Mouse (Mus musculus): ENCODE measurements around the gene Lonp1.
"Not testable (repeated sequence)": the region's sequence is repeated elsewhere in the genome, so short reads cannot be mapped to it uniquely, and the experiment has no call there.

The Lonp1 gene

GRCm38 (mm10) chr17:56626260-56626659 is 427 bp downstream of the Lonp1 start:
- DNase-seq (ENCODE audit: low spot score in 2 of 2) = no peak

DNA sequence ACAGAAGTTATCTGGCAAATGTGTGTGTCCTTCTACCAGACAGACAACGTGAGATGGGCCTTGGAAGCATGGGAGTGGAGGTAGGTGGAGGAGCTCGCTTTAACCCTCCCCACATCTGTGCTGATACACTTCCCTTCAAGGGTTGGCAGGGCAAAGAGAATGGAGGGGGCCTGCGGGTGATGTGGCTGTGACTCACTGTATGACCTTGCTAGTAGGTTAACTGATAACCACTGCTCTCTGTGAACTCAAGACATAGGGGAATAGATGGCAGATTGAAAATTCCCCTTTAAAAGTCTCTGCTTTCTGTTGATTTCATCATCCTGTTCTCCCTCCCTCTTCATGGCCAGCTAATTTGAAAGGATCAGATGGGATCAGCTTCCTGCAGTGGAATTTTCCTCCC is 1.2 kb downstream of the Lonp1 start:
- DNase-seq (ENCODE audit: low spot score in 2 of 2) = no peak

DNA sequence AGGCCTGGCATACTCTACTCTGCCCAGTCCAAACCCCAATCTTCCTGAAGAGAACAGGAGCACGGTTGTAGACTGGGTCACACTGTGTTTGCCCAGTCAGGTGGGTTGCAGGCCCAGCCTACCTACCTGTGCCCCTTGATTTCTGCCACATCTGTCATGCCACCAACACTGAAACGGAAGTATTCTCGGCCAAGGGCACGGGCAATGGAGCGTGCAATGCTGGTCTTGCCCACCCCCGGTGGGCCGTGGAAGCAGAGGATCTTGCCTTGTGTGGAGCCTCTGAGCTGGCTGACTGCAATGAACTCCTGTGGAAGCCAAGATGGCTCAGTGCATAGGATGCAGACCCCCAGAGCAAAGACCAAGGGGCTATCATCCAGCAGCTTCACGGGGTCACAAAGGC is 9.1 kb downstream of the Lonp1 start:
- no peak for DNase-seq (ENCODE audit: low spot score in 2 of 2)

GRCm38 (mm10) chr17:56616725-56617124 is 10.0 kb downstream of the Lonp1 start:
- DNase-seq (ENCODE audit: low spot score in 2 of 2) = no peak

DNA sequence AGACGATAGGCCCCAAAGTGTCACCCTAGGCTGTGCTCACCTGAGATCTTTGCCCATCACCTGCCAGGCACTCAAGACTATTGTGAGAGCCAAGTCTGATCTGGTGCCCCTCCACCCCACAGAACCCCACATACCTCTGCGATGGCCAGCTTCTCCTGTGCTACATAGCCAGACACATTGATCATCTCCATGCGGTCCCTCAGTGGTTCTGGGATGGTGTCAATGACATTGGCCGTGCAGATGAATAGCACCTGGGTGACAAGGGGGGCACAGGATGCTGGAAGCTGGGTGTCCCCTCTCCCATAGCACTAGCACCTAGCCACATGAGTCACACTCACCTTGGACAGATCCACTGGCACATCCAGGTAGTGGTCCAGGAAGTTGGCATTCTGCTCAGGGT is 10.9 kb downstream of the Lonp1 start:
- no peak for DNase-seq (ENCODE audit: low spot score in 2 of 2)

GRCm38 (mm10) chr17:56615136-56615784 is 11.4 kb downstream of the Lonp1 start:
- no peak for DNase-seq (ENCODE audit: low spot score in 2 of 2)

- no peak for DNase-seq (ENCODE audit: low spot score in 2 of 2)
These were observed 12.1 kb downstream of the Lonp1 start for GRCm38 (mm10) chr17:56614391-56615135.

GRCm38 (mm10) chr17:56613893-56614292 is 12.8 kb downstream of the Lonp1 start:
- DNase-seq (ENCODE audit: low spot score in 2 of 2) = not testable (repeated sequence)

DNA sequence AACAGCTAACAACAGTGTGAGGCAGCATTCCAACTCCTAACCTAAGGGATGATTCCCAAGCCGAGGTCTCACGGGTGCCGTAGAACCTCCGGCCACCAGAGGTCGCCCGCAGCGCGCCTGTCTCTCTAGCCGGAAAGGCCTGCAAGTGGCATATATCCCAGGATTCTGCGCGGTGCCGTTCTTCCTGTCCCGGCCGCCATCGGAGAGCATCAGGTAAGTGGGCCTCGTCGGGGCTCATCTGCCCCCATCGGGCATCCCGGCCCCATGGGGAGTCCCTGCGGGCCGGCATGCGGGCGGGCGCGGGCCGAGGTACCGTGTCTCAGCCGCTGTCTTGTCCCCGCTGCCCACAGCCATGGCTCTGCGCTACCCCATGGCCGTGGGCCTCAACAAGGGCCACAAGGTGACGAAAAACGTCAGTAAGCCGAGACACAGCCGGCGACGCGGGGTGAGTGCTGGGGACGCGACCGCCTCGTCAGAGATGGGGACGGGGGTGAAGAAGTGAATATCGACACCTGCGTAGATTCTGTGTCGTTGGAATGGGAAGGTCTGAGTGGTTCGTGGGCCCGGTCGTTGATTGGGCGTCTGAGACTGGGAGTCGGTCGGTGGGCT is 13.3 kb downstream of the Lonp1 start, which contains the start of gene Rpl36:
Gene Rpl36, plus strand, starts transcription at position 181 of the 609 bp plus-strand sequence.
- DNase-seq (ENCODE audit: low spot score in 2 of 2) = peak; percentile 93 to 94

DNA sequence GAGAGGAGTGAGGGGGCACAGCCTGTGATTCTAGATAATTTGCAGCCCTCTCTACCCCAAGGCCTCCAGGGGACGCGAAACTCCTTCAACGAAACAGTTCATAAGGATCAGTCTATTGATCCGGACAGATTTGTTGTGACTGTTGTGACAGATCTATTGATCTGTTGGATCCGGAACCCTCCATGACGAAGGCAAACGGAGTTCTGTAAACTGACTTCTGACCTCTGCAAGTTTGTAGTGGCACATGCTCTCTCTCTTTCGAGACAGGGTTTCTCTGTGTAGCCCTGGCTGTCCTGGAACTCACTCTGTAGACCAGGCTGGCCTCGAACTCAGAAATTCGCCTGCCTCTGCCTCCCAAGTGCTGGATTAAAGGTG is 14.1 kb downstream of the Lonp1 start:
- DNase-seq (ENCODE audit: low spot score in 2 of 2) = not testable (repeated sequence)

DNA sequence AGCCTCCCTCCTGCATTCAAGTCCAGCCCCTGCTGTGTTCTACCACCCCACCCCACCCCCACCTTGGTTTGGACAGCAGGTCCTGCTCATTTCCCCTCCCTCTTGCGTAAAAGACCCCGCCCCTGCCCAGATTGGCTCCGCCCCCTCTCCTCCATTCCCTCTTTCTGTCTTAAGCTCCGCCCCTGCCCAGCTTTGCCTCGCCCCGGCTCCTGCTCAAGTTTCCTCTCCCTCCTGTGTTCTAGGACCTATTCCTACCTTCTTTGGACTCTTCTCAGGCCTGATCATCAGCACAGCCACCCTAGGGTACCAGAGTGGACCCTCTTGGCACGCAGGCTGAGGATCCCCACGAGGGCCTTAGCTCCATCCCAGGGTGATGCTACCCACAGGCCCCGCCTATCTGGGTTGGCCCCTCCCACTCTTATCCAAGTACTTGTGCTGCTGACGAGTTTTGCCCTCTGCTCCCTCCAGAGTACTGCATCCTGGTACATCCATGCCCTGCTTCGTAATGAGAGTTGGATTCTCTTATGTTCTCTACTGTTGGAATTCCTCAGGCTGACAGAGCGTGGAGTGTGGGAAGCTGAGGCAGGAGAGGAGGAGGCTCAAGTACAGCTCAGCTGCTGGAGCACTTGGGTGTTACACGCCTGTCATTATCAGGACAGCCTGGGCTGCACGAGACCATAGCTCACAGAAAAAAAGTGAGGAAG is 14.7 kb downstream of the Lonp1 start:
- no peak for DNase-seq (ENCODE audit: low spot score in 2 of 2)

GRCm38 (mm10) chr17:56611323-56611722 is 15.4 kb downstream of the Lonp1 start:
- DNase-seq (ENCODE audit: low spot score in 2 of 2) = no peak

GRCm38 (mm10) chr17:56609452-56610171 is 17.1 kb downstream of the Lonp1 start, which contains the start of gene 2410015M20Rik:
Gene 2410015M20Rik, minus strand, starts transcription at chr17:56609771.
- DNase-seq (ENCODE audit: low spot score in 2 of 2) = peak; percentile 98 to 99

GRCm38 (mm10) chr17:56608699-56609098 is 18.0 kb downstream of the Lonp1 start:
- DNase-seq (ENCODE audit: low spot score in 2 of 2) = no peak

DNA sequence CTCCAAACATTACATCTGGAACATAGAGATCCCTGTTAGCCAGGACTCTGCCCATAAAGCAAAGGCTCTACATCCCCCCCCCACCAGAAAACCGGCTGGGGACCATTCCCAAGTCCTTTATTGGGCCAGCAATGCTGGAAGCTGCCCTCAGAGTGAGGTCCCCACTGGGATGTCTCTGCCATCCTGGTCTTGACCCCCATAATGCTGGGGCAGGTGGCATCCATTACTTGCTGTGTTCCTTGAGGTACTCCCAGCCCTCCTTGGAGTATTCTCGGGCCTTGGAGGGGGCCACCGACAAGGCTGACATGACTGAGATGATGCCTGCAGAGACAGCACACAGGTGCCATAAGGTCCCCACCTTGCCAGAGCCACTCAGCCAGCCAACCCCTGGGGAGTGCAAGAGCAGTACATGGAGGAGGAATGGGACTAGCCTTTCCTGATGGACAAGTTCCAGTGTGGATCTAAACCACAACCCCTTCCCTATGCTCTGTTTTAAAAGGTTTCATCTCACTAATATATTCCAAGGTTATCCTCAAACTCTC is 19.1 kb downstream of the Lonp1 start:
- DNase-seq (ENCODE audit: low spot score in 2 of 2) = no peak

DNA sequence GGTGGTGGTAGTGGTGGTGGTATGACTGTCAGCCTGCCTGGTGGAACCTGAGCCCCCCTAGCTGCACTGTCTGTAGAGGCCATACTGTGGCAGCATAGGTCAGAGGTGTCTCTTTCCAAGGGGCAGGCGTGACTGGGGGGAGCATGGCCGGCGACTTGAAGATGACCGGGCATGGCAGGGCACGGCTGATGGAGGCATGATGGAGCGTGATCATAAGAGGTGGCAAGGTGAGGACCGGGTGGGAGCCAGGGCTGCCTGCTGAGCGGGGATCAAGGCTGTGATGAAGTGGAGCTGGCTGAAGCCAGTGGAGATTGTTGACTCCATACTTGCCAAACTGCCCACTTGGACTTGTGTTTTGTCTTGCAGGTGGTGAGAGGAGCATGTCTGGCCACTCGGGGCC is 21.3 kb downstream of the Lonp1 start:
- no peak for DNase-seq (ENCODE audit: low spot score in 2 of 2)

DNA sequence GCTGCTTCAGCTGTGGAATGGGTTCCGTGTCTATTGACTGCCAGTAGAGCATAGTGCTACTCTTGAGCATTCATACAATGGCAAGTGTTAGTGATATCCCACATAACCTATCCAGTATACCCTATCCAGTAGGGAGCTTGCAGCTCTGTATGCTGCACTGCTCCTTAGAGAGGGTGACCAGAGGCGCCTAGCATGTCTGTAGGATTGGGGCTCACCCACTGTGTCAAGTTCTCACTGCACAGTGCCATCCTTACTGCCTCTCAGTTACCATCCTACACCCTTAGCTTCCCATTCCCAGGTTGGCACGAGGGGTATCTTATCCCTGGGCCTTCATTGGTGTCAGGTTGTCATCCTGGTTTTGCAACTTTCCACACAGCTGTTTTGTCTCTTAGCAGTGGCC is 22.3 kb downstream of the Lonp1 start:
- DNase-seq (ENCODE audit: low spot score in 2 of 2) = no peak

- no peak for DNase-seq (ENCODE audit: low spot score in 2 of 2)
These were observed 22.7 kb downstream of the Lonp1 start for GRCm38 (mm10) chr17:56604070-56604380.

DNA sequence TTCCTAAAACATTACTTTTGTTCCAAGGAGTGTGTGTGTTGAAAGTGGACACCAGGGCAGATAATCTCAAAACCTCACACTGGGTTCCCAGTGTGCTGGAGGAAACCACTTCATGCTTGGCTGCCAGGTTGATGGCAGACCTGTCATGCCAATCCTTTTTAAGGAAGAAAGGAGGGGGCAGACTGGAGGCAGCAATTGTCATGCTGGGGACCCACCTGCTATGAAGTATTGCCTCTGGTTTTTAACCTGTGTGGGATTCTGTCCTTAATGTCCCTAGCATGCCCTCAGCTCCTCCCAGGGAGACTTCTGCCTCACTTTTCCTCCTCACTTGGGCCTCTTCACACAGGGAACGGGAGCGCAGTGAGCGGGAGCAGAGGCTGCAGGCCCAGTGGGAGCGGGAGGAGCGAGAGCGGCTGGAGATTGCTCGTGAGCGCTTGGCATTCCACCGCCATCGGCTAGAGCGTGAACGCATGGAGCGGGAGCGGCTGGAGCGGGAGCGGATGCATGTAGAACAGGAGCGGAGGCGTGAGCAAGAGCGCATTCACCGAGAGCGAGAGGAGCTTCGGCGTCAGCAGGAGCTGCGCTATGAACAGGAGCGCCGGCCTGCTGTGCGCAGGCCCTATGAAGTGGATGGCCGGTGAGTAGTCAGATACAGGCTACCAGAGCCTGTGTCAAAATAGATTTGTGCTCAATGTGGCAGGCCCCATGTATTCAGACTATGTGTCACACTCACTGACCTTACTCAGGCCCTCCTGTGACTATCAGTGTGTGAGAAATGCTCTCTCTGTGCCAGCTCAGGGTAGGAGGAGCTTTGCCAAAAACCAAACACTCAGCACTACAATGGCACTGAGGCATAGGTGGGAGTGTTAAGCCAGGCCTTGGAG is 23.3 kb downstream of the Lonp1 start:
- DNase-seq (ENCODE audit: low spot score in 2 of 2) = no peak

DNA sequence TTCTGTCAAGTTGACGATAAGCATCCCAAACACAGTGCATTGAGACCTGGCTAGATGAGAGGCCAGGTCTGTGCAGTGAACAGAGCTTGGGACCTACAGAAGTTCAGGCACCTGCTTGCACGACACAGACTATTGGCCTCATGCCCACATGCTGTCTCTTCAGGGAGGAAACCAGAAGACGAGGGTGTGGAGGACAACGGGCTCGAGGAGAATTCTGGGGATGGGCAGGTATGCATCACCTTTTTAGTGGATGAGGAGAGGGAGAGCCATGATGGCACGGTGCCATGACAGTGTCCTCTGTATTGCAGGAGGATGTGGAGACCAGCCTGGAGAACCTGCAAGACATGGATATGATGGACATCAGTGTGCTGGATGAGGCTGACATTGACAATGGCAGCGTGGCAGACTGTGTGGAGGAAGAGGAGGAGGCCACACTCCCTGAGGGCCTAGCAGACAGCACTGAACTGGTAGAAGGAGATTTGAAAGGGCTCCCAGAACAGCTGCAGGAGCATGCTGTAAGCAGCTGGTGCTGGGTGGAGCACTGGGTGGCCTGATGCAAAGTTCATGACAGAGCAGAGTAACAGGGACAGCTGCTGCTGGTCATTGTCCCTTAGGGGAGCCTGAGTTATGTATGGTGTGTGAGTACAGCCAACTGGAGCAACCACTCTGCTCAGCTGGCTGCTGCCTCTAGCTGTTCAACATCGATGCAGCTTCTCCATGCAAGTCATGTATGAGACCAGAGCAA is 33.0 kb downstream of the Lonp1 start:
- no peak for DNase-seq (ENCODE audit: low spot score in 2 of 2)

Data from right cerebral cortex, postnatal 36 days (tissue).